ENCODE assay signal across 7 mouse cellular contexts in the genomic region with DNA sequence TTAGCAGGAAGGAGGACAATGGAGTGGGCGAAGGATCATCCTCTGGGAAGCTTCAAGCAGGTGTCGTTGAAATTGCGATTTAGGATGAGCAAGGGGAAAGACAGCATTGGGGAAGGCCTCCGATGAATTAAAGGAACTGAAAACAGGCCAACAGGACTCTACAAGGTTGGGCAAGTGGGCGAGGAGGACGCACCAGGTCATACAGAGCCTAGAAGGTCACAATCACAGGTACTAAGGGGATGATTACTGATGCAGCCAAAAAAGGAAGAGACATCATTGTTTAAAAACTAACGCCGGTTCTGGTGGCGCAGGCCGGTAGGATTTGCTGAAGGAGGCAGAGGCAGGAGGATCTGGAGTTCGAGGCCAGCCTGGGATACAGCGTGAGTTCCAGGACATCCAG. TPM values are rescaled to one million over a fixed set of nuclear protein-coding genes. Genes with fewer than 3 reads are reported as not detected.
DNase-seq lines count a peak whose midpoint lies in the region; ATAC-seq and TF ChIP-seq lines count a peak whose summit lies in the region.

No protein-coding gene starts in this region.

- TF ChIP-seq EP300 in liver, postnatal 0 days (IDR thresholded peaks at IDR 0.05; ENCODE audit: low read depth), result no peak

- no peak for DNase-seq in kidney, postnatal 10 days
- no peak for DNase-seq in embryonic facial prominence, embryonic 10.5 days (ENCODE audit: low spot score)
- DNase-seq in liver, postnatal 0 days, result no peak
- no peak for DNase-seq in embryo, embryonic 9.5 days (ENCODE audit: extremely low spot score)
- DNase-seq in kidney, postnatal 36 days, result no peak

- H3K27ac ChIP-seq in kidney, embryonic 14.5 days (ENCODE audit: low read depth, low read length), result no peak overlapping the region
- no peak overlapping the region for H3K27ac ChIP-seq in embryonic facial prominence, embryonic 10.5 days (replicated peaks)
- H3K27ac ChIP-seq in forebrain, embryonic 16.5 days (ENCODE audit: low read length), result no peak overlapping the region
- H3K27ac ChIP-seq in liver, postnatal 0 days (ENCODE audit: low read depth), result no peak overlapping the region

- H3K9ac ChIP-seq in kidney, embryonic 14.5 days (ENCODE audit: low read depth, low read length), result no peak overlapping the region
- no peak overlapping the region for H3K9ac ChIP-seq in forebrain, embryonic 16.5 days (replicated peaks; ENCODE audit: low read depth, low read length)
- no peak overlapping the region for H3K9ac ChIP-seq in liver, postnatal 0 days (replicated peaks)

- H3K27me3 ChIP-seq in kidney, embryonic 14.5 days (ENCODE audit: control insufficient read depth, insufficient read depth, low read length), result no peaks in the 10 kb centered on the region
- H3K27me3 ChIP-seq in embryonic facial prominence, embryonic 10.5 days (replicated peaks; ENCODE audit: low read depth, poor library complexity, severe bottlenecking), result 0 out of 2 replicates have a peak, but pooled peaks cover 3% of the 10 kb centered on the region
- no peaks in the 10 kb centered on the region for H3K27me3 ChIP-seq in forebrain, embryonic 16.5 days (replicated peaks; ENCODE audit: control insufficient read depth, insufficient read depth, low read length)
- H3K27me3 ChIP-seq in liver, postnatal 0 days (ENCODE audit: insufficient read depth, low read length), result no peaks in the 10 kb centered on the region

- no peak overlapping the region for H3K4me3 ChIP-seq in kidney, embryonic 14.5 days (ENCODE audit: low read length)
- peak overlapping the region; percentile 94; the same call in 1 of the 2 replicates for H3K4me3 ChIP-seq in embryonic facial prominence, embryonic 10.5 days
- H3K4me3 ChIP-seq in forebrain, embryonic 16.5 days (replicated peaks; ENCODE audit: low read length), result no peak overlapping the region
- H3K4me3 ChIP-seq in liver, postnatal 0 days (ENCODE audit: low read depth, low read length), result peak overlapping the region; percentile 91; the same call in 1 of the 2 replicates

- H3K4me1 ChIP-seq in kidney, embryonic 14.5 days (ENCODE audit: control insufficient read depth, insufficient read depth, low read length), result no peaks in the 10 kb centered on the region; the same call in 1 of the 2 replicates
- peaks cover 46% of the 10 kb centered on the region for H3K4me1 ChIP-seq in embryonic facial prominence, embryonic 10.5 days
- H3K4me1 ChIP-seq in forebrain, embryonic 16.5 days (replicated peaks; ENCODE audit: control insufficient read depth, insufficient read depth, low read length), result peaks cover 15% of the 10 kb centered on the region
- H3K4me1 ChIP-seq in liver, postnatal 0 days (ENCODE audit: insufficient read depth), result peaks cover 19% of the 10 kb centered on the region

- H3K36me3 ChIP-seq in kidney, embryonic 14.5 days (ENCODE audit: control insufficient read depth, insufficient read depth, low read length), result peaks cover 32% of the 10 kb centered on the region
- H3K36me3 ChIP-seq in embryonic facial prominence, embryonic 10.5 days (replicated peaks), result peaks cover 35% of the 10 kb centered on the region
- peaks cover 16% of the 10 kb centered on the region for H3K36me3 ChIP-seq in forebrain, embryonic 16.5 days (ENCODE audit: control insufficient read depth, insufficient read depth)
- H3K36me3 ChIP-seq in liver, postnatal 0 days (replicated peaks; ENCODE audit: insufficient read depth, low read length), result peaks cover 37% of the 10 kb centered on the region

- no peak for TF ChIP-seq CTCF in liver, postnatal 0 days (IDR thresholded peaks at IDR 0.05; ENCODE audit: low read depth)

- ATAC-seq in kidney, embryonic 14.5 days (ENCODE audit: low FRiP score, low TSS enrichment), result no peak
- ATAC-seq in forebrain, embryonic 16.5 days, result no peak
- no peak for ATAC-seq in liver, postnatal 0 days

- 78% methylated on average over 12 of the region's 12 CpGs for WGBS in kidney, embryonic 14.5 days
- WGBS in embryonic facial prominence, embryonic 10.5 days, result 74% methylated on average over 12 of the region's 12 CpGs
- WGBS in forebrain, embryonic 16.5 days, result 83% methylated on average over 12 of the region's 12 CpGs
- WGBS in liver, postnatal 0 days (ENCODE audit: insufficient replicate concordance), result 66% methylated on average over 12 of the region's 12 CpGs

- no peaks in the 10 kb centered on the region for H3K9me3 ChIP-seq in kidney, embryonic 14.5 days (ENCODE audit: control insufficient read depth, low read length)
- H3K9me3 ChIP-seq in embryonic facial prominence, embryonic 10.5 days, result no peaks in the 10 kb centered on the region
- no peaks in the 10 kb centered on the region for H3K9me3 ChIP-seq in forebrain, embryonic 16.5 days (ENCODE audit: control insufficient read depth, low read length)
- no peaks in the 10 kb centered on the region for H3K9me3 ChIP-seq in liver, postnatal 0 days (ENCODE audit: low read length)

- peak overlapping the region; percentile 85; the same call in 1 of the 2 replicates for H3K4me2 ChIP-seq in kidney, embryonic 14.5 days (replicated peaks; ENCODE audit: low read depth, low read length)
- H3K4me2 ChIP-seq in forebrain, embryonic 16.5 days (ENCODE audit: low read length), result peak overlapping the region; percentile 60
- H3K4me2 ChIP-seq in liver, postnatal 0 days (ENCODE audit: low read depth, low read length), result peak overlapping the region; percentile 97; the same call in 1 of the 2 replicates

RNA-seq across cellular contexts. Expression of gene Slc35b2, which starts 0.5 kb away (rescaled TPM):
- polyA plus RNA-seq in kidney, embryonic 14.5 days (2014; fragmentation: Nextera tagmentation; extraction: Ambion mirVana), result 122 and 140 TPM in 2 replicates
- 95.8 and 101 TPM in 2 replicates for polyA plus RNA-seq in embryonic facial prominence, embryonic 10.5 days (2016; fragmentation: Nextera tagmentation; extraction: Ambion mirVana)
- 91.5 and 93.3 TPM in 2 replicates for polyA plus RNA-seq in forebrain, embryonic 16.5 days (2015; fragmentation: Nextera tagmentation; extraction: Ambion mirVana)
- polyA plus RNA-seq in liver, postnatal 0 days (2015; fragmentation: Nextera tagmentation; extraction: Ambion mirVana), result 47.7 and 47.9 TPM in 2 replicates

RNA-seq across cellular contexts. Expression of gene Nfkbie, which starts 7.7 kb away (rescaled TPM):
- 3.5 and 4.8 TPM in 2 replicates for polyA plus RNA-seq in kidney, embryonic 14.5 days (2014; fragmentation: Nextera tagmentation; extraction: Ambion mirVana)
- 6.6 and 7.1 TPM in 2 replicates for polyA plus RNA-seq in embryonic facial prominence, embryonic 10.5 days (2016; fragmentation: Nextera tagmentation; extraction: Ambion mirVana)
- 3.9 and 5.0 TPM in 2 replicates for polyA plus RNA-seq in forebrain, embryonic 16.5 days (2015; fragmentation: Nextera tagmentation; extraction: Ambion mirVana)
- polyA plus RNA-seq in liver, postnatal 0 days (2015; fragmentation: Nextera tagmentation; extraction: Ambion mirVana), result 2.8 and 3.0 TPM in 2 replicates

RNA-seq across cellular contexts. Expression of gene Hsp90ab1, which starts 9.9 kb away (rescaled TPM):
- polyA plus RNA-seq in kidney, embryonic 14.5 days (2014; fragmentation: Nextera tagmentation; extraction: Ambion mirVana), result 1,653 and 1,961 TPM in 2 replicates
- polyA plus RNA-seq in embryonic facial prominence, embryonic 10.5 days (2016; fragmentation: Nextera tagmentation; extraction: Ambion mirVana), result 2,187 and 2,215 TPM in 2 replicates
- 1,528 and 1,563 TPM in 2 replicates for polyA plus RNA-seq in forebrain, embryonic 16.5 days (2015; fragmentation: Nextera tagmentation; extraction: Ambion mirVana)
- polyA plus RNA-seq in liver, postnatal 0 days (2015; fragmentation: Nextera tagmentation; extraction: Ambion mirVana), result 419 and 445 TPM in 2 replicates

RNA-seq across cellular contexts. Expression of gene Tmem151b, which starts 13.7 kb away (rescaled TPM):
- 1.7 and 2.0 TPM in 2 replicates for polyA plus RNA-seq in kidney, embryonic 14.5 days (2014; fragmentation: Nextera tagmentation; extraction: Ambion mirVana)
- 5.8 and 8.3 TPM in 2 replicates for polyA plus RNA-seq in embryonic facial prominence, embryonic 10.5 days (2016; fragmentation: Nextera tagmentation; extraction: Ambion mirVana)
- polyA plus RNA-seq in forebrain, embryonic 16.5 days (2015; fragmentation: Nextera tagmentation; extraction: Ambion mirVana), result 37.4 and 41.3 TPM in 2 replicates
- polyA plus RNA-seq in liver, postnatal 0 days (2015; fragmentation: Nextera tagmentation; extraction: Ambion mirVana), result 0.13 and 0.19 TPM in 2 replicates

RNA-seq across cellular contexts. Expression of gene Slc29a1, which starts 36.2 kb away (rescaled TPM):
- 61.4 and 83.5 TPM in 2 replicates for polyA plus RNA-seq in kidney, embryonic 14.5 days (2014; fragmentation: Nextera tagmentation; extraction: Ambion mirVana)
- 53.4 and 58.1 TPM in 2 replicates for polyA plus RNA-seq in embryonic facial prominence, embryonic 10.5 days (2016; fragmentation: Nextera tagmentation; extraction: Ambion mirVana)
- 79.7 and 85.1 TPM in 2 replicates for polyA plus RNA-seq in forebrain, embryonic 16.5 days (2015; fragmentation: Nextera tagmentation; extraction: Ambion mirVana)
- polyA plus RNA-seq in liver, postnatal 0 days (2015; fragmentation: Nextera tagmentation; extraction: Ambion mirVana), result 83.0 and 91.6 TPM in 2 replicates

Comparison
In these comparisons a context has a peak if more than half of its experiments do, and no peak if none do; other contexts are left out.
1. H3K4me3 ChIP-seq: peak in embryonic facial prominence, embryonic 10.5 days (single experiment) and liver, postnatal 0 days (single experiment); none in kidney, embryonic 14.5 days (single experiment) and forebrain, embryonic 16.5 days (single experiment).
2. Peak in every context shown above with its lines, with median percentiles within 50 percentile points of each other: H3K4me2 ChIP-seq.